Mouse (Mus musculus) kidney, adult 2 months (tissue): Measurements from ENCODE around the gene Gpa33. TPM values are rescaled to one million over a fixed set of nuclear protein-coding genes. Genes with fewer than 3 reads are reported as not detected.

ENCODE experiments used
- DNase-seq: peaks from one replicate; pipeline ENCODE4 v3.0.0; 2021
- H3K27ac ChIP-seq: fragments of 200-500 bp; 2 replicates; pipeline ENCODE4 v1.5.1; 2012; ENCODE audit warnings: low read depth, low read length, control low read depth, inconsistent platforms; ENCODE audit not compliant: insufficient read depth
- H3K27me3 ChIP-seq: fragments of 200-500 bp; replicated peaks from 2 replicates; pipeline ENCODE4 v1.6.1; 2012; ENCODE audit warnings: mild to moderate bottlenecking, moderate library complexity, low read length, inconsistent platforms; ENCODE audit not compliant: control insufficient read depth, insufficient read depth
- H3K36me3 ChIP-seq: fragments of 200-500 bp; 2 replicates; pipeline ENCODE4 v1.6.1; 2012; ENCODE audit warnings: mild to moderate bottlenecking, moderate library complexity, low read length, inconsistent platforms; ENCODE audit not compliant: control insufficient read depth, insufficient read depth
- H3K4me1 ChIP-seq: fragments of 200-500 bp; 2 replicates; pipeline ENCODE4 v1.6.1; 2011; ENCODE audit warnings: low read length; ENCODE audit not compliant: control insufficient read depth, insufficient read depth
- H3K4me3 ChIP-seq: fragments of 200-500 bp; 2 replicates; pipeline ENCODE4 v1.5.1; 2011; ENCODE audit warnings: mild to moderate bottlenecking, low read depth, low read length, control low read depth; ENCODE audit not compliant: insufficient read depth
- CTCF ChIP-seq: fragments of 200-500 bp; conservative IDR thresholded peaks from 2 replicates; pipeline ENCODE4 v1.5.1; 2011; ENCODE audit warnings: low read depth, mild to moderate bottlenecking, control low read depth, low read length, moderate library complexity, mixed read lengths; ENCODE audit not compliant: insufficient read depth, insufficient read length
- POLR2A ChIP-seq: fragments of 200-500 bp; IDR thresholded peaks from one replicate; pipeline ENCODE4 v1.6.1; 2011; ENCODE audit warnings: low read depth, low read length, control low read depth
- WGBS: fragments of 180-500 bp; shearing (Covaris S2); methylation state at CpG from one replicate; pipeline ENCODE4 v1.1.7; 2018; 5-methylcytosine and 5-hydroxymethylcytosine counted together
- polyA plus RNA-seq: library from polyadenylated mRNA; depleted of rRNA; stranded (reverse); fragments of >200 nt; gene quantifications from 2 replicates; pipeline ENCODE4 v1.2.3, GENCODE M21; 2012

Gene Gpa33
- polyA plus RNA-seq, 1 experiment, result 0.09 TPM

DNA sequence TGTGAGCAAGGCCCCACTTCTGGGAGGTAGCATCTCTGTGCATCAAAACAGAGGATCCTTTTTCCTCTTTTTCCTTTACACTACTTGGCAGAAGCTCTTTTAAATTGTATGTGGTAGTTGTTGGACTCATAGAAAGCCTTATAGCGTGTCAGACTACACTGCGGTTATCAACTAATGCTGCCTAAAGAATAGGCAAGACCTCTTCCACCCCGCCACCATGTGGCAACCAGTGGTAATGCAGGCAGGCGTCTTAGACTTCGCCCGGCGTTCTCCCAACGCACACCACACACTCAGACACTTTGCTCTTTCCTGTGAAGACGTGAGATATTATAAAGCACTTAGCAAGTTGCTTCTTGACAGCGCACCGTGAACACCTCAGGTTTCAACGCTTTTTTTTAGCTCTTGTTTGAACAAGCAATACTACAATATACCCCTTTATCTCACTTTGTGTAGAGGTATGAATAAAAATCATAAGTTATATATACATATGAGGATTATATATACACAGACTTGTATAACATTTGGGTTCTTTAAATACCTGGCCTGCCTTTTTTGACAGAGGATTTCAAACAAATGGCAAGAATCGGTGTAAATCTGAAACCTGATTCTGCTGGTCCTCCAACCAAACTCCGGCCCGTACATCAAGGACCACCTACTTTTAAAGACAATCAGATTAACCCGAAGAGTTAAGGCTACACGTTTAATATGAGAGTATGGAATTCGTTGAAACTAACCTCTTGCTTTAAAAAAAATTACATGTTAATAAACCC, 23.5 kb downstream of the Gpa33 start:
- H3K36me3 ChIP-seq, result no peaks in the 10 kb centered on the region
- H3K4me1 ChIP-seq, result no peaks in the 10 kb centered on the region; the same call in 1 of the 2 replicates
- TF ChIP-seq POLR2A (no peak), CTCF (peak; percentile 94)
- no peaks in the 10 kb centered on the region for H3K27me3 ChIP-seq
- H3K4me3 ChIP-seq, result no peak overlapping the region
- H3K27ac ChIP-seq, result no peak overlapping the region
- peak; percentile 87 for DNase-seq
- WGBS, result 8% methylated on average over 18 of the region's 18 CpGs

DNA sequence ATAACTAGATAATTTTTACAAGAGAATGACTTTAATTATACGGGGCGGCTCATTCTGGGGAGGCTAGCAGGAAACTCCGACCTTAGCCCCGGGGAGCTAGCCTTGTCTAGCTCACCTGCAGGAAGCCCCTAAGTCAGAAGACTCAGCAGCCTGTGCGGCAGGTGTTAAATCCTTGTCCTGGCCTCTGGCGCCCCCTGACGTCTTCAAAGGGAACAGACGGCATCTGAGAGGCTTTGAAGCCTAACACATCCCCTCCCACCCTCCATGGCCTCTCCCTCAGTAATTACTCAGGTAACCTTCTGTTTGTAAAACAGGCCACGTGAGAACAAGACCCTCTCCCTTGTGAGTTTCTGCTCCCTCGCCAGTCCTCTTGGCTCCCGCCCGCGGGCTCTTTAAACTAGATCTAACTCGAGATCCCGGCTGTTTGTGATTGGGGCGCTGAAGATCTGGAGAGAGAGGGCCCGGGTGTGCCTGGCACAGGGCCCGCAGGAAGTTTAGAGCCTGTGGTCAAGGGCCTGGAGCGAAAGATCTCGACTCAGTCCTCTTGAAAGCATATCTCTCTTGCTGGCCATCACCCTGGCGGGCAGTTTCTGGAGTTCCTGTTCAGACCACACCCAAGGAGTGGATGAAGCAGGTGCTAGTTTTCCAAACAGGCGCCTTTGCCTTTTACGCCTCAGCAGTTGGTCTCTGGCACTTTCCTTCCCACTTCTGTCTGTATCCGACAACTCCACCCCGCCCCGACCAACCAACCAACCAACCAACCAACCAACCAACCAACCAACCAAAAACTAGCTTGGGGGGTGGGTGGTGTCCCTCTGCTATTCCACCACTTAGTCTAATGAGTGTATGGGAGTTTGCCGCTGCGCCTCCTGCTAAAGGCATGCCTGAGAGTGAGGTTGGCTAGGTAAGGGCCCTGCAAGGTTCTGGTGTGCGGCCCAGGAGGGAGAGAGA, 24.4 kb downstream of the Gpa33 start:
- H3K4me1 ChIP-seq, result no peaks in the 10 kb centered on the region; the same call in 1 of the 2 replicates
- H3K36me3 ChIP-seq, result no peaks in the 10 kb centered on the region
- no peaks in the 10 kb centered on the region for H3K27me3 ChIP-seq
- no peak overlapping the region for H3K4me3 ChIP-seq
- TF ChIP-seq CTCF (peak; percentile 96), POLR2A (no peak)
- DNase-seq, result peak; percentile 77
- WGBS, result 10% methylated on average over 29 of the region's 29 CpGs
- H3K27ac ChIP-seq, result no peak overlapping the region

DNA sequence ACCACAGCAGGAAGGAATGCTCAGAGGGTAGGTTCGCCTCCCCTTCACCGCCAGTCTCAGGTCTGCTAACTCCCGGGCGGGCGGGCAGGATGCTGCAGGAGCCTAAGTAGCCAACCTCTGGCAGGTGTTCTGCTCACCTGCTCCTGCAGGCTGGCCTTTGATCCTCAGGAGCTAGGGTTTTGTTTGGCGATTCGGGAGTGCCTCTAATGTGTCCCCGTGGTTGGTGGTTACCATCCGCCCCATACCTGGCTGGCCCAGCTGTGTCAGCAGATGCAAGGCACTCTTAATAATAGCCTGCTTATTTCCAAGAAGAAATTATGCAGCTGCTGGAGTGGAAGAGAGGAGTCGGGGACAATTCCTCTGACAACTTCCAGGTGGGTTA, 25.1 kb downstream of the Gpa33 start:
- TF ChIP-seq POLR2A (no peak), CTCF (no peak)
- Histone ChIP-seq H3K27me3 (no peaks in the 10 kb centered on the region), H3K27ac (no peak overlapping the region), H3K4me1 (no peaks in the 10 kb centered on the region; the same call in 1 of the 2 replicates), H3K4me3 (no peak overlapping the region), H3K36me3 (no peaks in the 10 kb centered on the region)
- 41% methylated on average over 10 of the region's 10 CpGs for WGBS
- no peak for DNase-seq

DNA sequence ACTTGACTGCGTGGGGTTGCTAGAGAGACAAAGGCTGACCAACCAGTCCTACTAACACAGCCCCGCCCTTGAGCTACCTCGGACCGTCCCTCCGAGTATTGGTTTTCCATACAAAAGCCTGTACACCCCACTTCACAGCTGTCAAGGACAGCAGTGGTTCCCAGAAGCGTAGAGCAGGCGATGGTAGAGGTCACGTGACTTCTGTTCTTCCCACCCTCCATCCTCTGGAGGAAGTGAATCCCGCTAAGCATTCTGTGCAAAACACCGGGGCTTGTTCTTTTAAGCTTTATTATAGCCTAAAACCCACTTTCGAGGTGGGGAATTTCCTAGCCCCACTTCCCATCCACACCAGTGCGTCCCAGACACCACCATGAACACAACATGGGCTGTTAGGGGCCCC, 27.7 kb downstream of the Gpa33 start:
- Histone ChIP-seq H3K4me3 (no peak overlapping the region), H3K4me1 (no peaks in the 10 kb centered on the region; the same call in 1 of the 2 replicates), H3K27me3 (no peaks in the 10 kb centered on the region), H3K36me3 (no peaks in the 10 kb centered on the region), H3K27ac (no peak overlapping the region)
- DNase-seq, result no peak
- WGBS, result 74% methylated on average over 12 of the region's 12 CpGs
- TF ChIP-seq POLR2A (no peak), CTCF (no peak)

DNA sequence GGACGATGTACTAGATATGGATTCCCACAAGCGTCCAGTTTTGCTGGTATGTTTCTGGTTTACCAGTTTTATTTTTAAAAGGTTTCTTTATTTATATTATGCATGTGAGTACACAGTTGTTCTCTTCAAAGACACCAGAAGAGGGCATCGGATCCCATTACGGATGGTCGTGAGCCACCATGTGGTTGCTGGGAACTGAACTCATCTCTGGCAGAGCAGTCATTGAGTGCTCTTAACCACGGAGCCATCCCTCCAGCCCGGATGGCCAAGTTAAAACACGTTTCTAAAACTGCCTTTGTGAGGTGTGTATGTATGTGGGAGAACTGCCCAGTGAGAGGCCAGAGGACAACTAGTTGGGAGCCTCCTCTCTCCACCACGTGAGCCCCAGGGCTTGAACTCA, 28.6 kb downstream of the Gpa33 start:
- TF ChIP-seq CTCF (no peak), POLR2A (no peak)
- Histone ChIP-seq H3K27ac (no peak overlapping the region), H3K27me3 (no peaks in the 10 kb centered on the region), H3K4me3 (no peak overlapping the region), H3K36me3 (no peaks in the 10 kb centered on the region), H3K4me1 (no peaks in the 10 kb centered on the region)
- DNase-seq, result no peak
- WGBS, result 65% methylated on average over 9 of the region's 9 CpGs

DNA sequence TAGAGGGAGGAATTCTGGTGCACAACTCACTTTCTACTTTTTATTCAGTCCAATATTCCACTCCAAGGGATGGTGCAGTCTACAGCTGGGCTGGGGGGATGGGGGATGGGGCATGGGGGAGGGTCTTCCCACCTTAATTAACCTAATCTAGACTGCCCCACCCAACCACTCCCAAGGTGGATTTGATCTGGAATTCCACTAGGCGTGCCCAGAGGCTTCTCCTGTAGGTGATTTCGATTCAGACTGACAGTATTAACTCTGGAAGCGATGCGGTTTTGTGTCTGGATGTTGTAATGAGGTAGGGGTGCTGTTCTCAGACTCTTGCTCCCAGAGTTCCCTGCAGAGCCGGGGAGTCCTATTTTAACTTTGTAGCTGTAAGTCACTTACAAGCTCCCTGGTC, 30.1 kb downstream of the Gpa33 start:
- Histone ChIP-seq H3K4me3 (no peak overlapping the region), H3K36me3 (no peaks in the 10 kb centered on the region), H3K27me3 (no peaks in the 10 kb centered on the region), H3K27ac (no peak overlapping the region), H3K4me1 (no peaks in the 10 kb centered on the region)
- TF ChIP-seq POLR2A (no peak), CTCF (no peak)
- 52% methylated on average over 5 of the region's 5 CpGs for WGBS
- DNase-seq, result no peak
